Mouse (Mus musculus): ENCODE measurements around the gene Slc11a2.

Gene Slc11a2

DNA sequence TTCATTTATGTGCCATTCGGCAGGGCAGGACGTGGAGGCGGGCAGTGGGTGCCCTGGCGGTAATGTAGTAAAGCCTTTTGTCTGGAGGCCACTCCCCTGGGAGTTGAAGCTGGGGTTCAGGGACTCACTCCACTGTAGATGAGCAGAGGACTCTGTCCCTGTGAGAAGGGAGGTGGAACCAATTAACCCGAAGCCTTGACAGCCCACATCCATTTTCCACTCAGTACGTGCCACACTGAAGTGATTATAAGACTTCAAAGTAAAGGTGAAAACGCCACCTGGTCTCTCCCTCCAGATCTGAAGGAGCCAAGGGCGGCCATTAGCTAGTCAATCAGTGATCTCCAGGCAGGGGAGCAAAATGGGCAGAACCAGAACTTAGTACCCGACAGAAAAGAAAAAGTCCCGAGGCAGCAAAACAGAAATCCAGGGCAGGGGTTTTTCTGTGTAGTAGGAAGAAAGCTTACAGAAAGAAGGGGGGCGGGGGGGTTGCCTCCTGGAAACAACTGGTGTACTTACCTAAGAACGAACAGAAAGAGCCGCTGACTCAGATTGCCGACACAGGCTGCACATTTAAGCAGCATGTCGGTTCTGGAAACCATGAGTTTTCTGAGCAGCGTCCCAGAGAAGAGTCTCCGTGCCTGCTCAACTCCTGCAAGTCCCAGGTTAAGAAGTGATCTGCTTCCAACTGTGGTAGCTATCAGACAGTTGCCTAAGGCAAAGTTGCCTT lies at the start of gene Slc11a2:
Gene Slc11a2 (minus strand): TSS at position 677 of the 727 bp plus-strand sequence.
- DNase-seq (ENCODE audit: low spot score) = no peak

DNA sequence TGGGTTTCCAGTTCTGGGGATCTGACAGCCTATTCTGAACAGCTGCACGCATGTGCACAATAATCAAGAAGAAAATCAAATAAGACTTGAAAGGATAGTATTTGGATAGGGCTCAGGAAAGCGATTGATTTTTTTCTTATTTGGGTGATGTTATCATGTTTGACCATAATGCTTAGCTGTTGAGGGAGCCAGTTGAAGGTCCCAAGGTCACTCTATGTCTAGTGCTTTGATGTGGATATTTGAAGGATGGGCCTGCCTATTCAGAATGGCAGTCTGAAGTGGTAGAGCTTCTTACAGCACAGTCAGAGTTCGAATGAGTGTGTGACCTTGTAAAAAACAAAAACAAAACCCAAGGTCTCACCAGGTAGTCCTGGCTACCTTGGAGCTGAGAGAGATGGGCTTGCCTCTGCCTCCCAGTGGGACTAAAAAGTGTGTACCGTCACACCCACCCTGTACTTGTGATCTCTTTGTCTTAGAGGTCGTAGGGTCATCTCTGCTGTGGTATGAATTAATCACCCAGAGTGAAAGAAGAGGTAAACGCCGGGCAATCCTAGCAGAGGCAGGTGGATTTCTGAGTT lies 49.1 kb upstream of the Slc11a2 start:
- DNase-seq (ENCODE audit: low spot score) = no peak

- DNase-seq (ENCODE audit: low spot score) = no peak
Observed at GRCm38 (mm10) chr15:100470037-100470436, 45.2 kb upstream of the Slc11a2 start.

- no peak for DNase-seq (ENCODE audit: low spot score)
Observed at GRCm38 (mm10) chr15:100469189-100469545, 44.3 kb upstream of the Slc11a2 start.

GRCm38 (mm10) chr15:100468295-100469188 lies 43.7 kb upstream of the Slc11a2 start, which contains the start of gene Letmd1:
Gene Letmd1, plus strand, starts transcription at chr15:100469023.
- peak; percentile 90 for DNase-seq (ENCODE audit: low spot score)

DNA sequence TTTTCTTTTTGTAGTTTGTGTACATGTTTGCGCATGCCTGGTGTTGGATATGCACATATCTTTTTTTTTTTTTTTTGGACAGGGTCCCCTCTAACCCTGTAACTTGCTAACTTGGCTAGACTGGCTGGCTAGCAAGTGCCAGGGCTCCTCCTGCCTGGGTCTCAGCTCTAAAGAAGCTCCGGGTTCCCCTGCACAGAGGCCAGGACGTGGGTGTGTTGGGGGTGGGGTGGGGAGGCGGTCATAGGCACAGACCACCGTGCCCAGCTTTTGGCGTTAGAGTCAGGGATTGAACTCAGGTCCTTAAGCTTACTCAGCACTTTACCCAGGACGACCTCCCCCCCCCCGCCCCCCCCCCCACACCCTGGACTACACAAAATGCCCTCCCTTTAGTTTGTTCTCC lies 42.9 kb upstream of the Slc11a2 start:
- no peak for DNase-seq (ENCODE audit: low spot score)

DNA sequence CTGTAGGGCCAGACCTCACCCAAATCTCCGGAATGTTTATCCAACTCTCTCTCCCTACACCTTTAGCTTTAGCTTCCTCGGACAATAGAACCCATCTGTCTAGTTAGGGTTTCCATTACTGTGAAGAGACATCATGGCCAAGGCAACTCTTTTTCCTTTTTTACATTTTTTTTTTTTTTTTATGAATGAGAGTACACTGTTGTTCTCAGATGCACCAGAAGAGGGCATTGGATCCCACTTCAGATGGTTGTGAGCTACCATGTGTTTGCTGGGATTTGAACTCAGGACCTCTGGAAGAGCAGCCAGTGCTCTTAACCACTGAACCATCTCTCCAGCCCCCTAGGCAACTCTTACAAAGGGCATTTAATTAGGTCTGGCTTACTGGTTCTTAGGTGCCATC lies 40.6 kb upstream of the Slc11a2 start:
- DNase-seq (ENCODE audit: low spot score) = no peak

GRCm38 (mm10) chr15:100463712-100464111 lies 38.8 kb upstream of the Slc11a2 start:
- peak; percentile 77 for DNase-seq (ENCODE audit: low spot score)

DNA sequence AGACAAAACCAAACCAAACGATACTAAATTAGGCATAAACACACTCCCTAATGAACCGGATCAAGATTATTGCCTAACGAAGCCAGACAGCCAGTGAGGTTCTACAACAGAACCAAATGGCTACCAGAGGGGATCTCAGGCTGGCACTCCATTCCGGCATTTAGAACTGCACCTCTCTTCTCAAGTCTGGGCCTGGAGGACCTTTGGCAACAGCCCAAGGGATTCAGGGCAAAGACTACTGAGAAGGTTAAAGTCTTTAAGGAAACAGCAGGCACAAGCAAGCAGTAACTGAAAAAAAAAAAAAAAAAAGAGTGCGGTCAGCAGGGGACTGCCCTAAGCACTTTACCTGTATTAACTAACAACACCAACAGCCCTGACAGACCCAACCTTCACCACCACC lies 37.2 kb upstream of the Slc11a2 start:
- DNase-seq (ENCODE audit: low spot score) = no peak

- no peak for DNase-seq (ENCODE audit: low spot score)
Observed at GRCm38 (mm10) chr15:100461646-100462045, 36.8 kb upstream of the Slc11a2 start.

- DNase-seq (ENCODE audit: low spot score) = no peak
Observed at GRCm38 (mm10) chr15:100460942-100461341, 36.1 kb upstream of the Slc11a2 start.

DNA sequence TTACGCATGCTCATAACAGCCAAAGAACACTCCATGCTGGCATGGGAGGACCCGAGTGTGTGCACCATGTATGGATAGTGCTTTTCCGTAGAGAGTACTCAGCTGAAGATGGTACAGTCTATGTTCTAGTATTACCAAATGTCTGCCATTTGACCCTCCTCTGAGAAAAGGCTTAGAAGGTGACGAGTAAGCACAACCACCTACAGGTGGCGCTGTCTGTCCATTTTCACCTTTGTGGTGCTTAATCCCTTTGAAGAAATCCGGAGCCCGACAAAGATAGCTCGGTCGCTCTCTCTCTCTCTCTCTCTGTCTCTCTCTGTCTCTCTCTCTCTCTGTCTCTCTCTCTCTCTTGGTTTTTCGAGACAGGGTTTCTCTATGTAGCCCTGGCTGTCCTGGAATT lies 33.2 kb upstream of the Slc11a2 start:
- peak; percentile 57 for DNase-seq (ENCODE audit: low spot score)

DNA sequence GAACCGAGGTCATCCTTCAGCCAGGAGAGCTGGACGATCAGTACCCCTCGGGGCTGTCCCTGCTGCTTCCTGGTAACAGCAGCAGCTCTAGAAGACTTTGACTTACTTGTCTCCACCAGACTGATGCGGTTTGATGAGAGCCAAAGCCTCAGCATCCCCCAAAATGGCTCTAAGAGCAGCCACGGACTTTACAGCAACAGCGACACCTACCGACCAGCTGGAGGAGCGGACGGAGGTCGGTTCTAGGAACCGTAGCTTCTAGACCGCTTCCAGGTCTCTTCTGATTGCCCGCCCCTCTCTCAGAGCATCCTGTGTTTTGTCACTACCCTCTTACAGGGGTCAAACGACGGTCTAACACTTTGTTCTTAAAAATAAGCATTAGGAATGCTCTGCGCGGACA lies 32.5 kb upstream of the Slc11a2 start:
- DNase-seq (ENCODE audit: low spot score) = peak; percentile 64

DNA sequence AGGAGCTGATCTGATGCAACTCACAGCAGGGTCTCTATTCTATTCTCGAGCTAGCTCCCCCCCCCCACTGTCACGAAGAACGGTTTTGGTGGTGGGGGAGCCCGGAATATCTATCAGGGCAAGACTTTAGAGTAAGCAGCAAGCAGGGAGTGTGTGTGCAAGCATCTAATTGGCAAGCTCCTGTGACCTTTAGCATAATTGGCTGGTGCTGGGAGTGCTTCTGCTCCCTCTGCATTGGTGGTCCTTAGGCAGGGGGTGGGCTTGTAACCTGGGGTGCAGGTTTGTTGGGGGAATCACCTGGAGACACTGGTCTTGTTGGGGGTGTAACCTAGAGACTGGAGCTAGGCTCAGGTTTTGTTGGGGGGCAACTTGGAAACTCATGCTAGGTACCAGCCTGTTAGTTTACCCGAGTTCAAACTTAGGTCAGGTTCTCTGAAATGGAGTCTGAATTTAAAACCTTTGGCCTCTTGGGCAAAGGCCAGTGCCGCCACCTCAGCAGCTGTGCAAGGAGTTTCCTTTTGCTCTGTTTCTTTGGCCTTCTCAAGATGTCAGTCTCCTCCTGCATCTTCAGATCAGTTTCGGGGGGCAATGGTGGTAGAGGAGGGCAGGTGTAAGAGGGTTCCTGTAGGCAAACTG lies 31.6 kb upstream of the Slc11a2 start:
- DNase-seq (ENCODE audit: low spot score) = no peak

DNA sequence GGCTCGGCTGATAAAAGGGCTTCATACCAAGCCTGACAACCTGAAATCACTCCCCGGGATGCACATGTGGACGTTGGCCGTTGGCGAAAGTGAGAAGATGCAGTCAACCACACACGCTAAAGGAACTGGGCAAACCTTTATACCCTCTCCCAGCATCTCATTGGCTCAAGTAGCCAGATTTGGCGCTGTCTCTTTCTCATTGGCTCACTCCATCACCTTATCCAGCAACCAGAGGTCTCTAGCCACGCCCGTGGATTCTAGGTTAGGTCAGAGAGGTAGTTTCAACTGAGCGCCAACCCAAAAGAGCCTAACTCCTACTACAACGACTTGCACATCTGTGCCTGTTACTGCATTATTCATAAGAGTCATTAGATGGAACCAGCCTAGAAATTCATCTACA lies 27.6 kb upstream of the Slc11a2 start:
- no peak for DNase-seq (ENCODE audit: low spot score)

DNA sequence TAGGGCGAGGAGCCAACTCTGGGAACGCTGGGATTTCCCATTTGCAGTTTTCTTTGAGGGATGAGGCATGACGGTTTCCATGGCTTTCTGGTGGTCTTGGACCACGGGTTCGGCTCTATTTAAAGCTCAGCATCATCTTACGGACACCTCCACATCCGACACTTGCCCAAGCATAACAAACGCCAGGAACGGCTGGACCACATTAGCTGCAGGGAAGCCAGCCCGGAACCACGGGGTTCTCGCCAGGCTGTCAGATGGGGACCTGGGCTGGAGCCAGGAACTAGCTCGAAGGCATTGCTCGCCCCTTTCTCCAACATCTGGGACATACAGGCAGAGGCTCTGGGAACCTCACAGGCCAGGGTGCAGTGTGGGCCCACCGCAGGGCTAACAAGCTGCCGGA lies 26.4 kb upstream of the Slc11a2 start:
- peak; percentile 48 for DNase-seq (ENCODE audit: low spot score)

GRCm38 (mm10) chr15:100449495-100449894 lies 24.6 kb upstream of the Slc11a2 start:
- DNase-seq (ENCODE audit: low spot score) = no peak

- DNase-seq (ENCODE audit: low spot score) = no peak
Observed at GRCm38 (mm10) chr15:100448572-100448971, 23.7 kb upstream of the Slc11a2 start.

GRCm38 (mm10) chr15:100446887-100447286 lies 22.0 kb upstream of the Slc11a2 start:
- DNase-seq (ENCODE audit: low spot score) = no peak

DNA sequence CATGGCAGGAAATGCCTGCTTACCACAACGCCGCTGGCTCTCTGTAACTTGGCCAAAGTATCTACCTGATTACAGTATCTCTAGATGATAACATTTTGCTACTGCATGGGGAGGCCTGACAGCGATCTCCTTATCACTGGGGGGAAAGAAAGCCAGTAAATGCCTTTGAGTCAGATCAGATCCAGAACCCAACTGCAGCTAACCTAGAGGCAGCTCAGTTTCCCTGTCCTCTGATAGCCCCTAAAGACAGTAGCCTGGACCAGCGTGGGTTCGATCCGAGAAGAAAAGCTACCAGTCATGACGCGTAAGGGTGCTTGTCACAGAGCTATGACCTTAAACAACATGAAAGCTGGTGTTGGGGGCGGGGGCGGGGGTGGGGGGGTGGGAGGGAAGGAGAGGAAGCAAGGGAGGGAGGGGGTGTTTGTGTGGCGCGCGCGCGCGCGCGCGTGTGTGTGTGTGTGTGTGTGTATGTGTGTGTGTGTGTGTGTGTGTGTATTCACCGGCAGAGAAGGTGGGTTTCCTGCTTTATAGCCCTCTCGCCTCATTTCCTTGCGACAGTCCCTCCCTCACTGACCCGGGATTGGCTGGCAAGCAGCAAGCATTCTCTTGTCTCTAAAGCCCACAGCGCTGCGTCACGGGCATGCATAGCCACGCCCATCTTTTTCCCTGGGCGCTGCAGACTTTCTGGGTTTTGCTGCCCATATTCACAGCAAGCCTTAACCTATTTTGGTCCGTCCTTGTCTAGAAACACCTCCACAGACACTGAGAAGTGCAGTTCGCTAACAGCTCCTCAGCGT lies 18.5 kb upstream of the Slc11a2 start:
- peak; percentile 87 for DNase-seq (ENCODE audit: low spot score)

DNA sequence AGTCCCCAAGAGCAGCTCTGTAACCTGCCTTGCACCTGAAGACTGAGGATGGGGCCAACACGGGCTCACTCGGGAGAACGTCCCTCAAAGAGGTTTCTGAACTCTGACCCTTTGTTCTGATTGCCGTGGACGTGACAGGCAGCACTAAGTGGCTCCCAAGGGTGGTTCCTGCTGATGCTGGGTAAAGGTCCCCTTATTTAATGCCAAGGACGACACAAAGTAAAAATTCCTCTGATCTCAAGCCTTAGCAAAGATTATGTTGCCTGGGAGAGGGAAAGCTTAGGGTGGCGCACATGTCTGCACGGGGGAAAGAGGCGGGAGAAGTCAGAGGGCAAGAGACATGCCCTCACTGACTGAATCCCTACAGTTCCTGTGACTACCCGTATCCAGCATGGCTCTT lies 11.6 kb upstream of the Slc11a2 start:
- no peak for DNase-seq (ENCODE audit: low spot score)

DNA sequence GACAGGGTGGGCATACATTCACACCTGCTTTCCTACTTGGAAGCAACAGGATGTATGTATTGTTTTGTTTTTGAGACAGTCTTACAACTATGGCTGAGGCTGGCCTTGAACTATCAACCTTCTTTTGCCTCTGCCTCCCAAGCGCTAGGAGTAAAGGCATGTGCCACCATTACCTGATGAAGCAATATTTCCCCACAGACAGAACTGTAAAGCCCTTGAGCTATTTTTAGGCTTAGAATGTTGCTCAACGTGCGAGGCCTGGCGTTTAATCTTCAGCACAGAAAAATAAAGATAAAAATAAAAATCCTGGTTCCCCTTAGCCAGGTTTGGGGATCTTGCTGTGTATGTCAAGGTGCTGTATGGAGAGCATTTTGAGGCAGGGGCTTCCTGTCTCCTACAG lies 11.2 kb upstream of the Slc11a2 start:
- DNase-seq (ENCODE audit: low spot score) = no peak
